Mouse (Mus musculus) kidney, adult 2 months (tissue): ENCODE measurements around the gene Eepd1. TPM values are rescaled to one million over a fixed set of nuclear protein-coding genes. Genes with fewer than 3 reads are reported as not detected.

Source experiments
- DNase-seq: peaks from one replicate; pipeline ENCODE4 v3.0.0; 2021
- H3K27ac ChIP-seq: fragments of 200-500 bp; 2 replicates; pipeline ENCODE4 v1.5.1; 2012; ENCODE audit warnings: low read depth, low read length, control low read depth, inconsistent platforms; ENCODE audit not compliant: insufficient read depth
- H3K27me3 ChIP-seq: fragments of 200-500 bp; replicated peaks from 2 replicates; pipeline ENCODE4 v1.6.1; 2012; ENCODE audit warnings: mild to moderate bottlenecking, moderate library complexity, low read length, inconsistent platforms; ENCODE audit not compliant: control insufficient read depth, insufficient read depth
- H3K36me3 ChIP-seq: fragments of 200-500 bp; 2 replicates; pipeline ENCODE4 v1.6.1; 2012; ENCODE audit warnings: mild to moderate bottlenecking, moderate library complexity, low read length, inconsistent platforms; ENCODE audit not compliant: control insufficient read depth, insufficient read depth
- H3K4me1 ChIP-seq: fragments of 200-500 bp; 2 replicates; pipeline ENCODE4 v1.6.1; 2011; ENCODE audit warnings: low read length; ENCODE audit not compliant: control insufficient read depth, insufficient read depth
- H3K4me3 ChIP-seq: fragments of 200-500 bp; 2 replicates; pipeline ENCODE4 v1.5.1; 2011; ENCODE audit warnings: mild to moderate bottlenecking, low read depth, low read length, control low read depth; ENCODE audit not compliant: insufficient read depth
- CTCF ChIP-seq: fragments of 200-500 bp; conservative IDR thresholded peaks from 2 replicates; pipeline ENCODE4 v1.5.1; 2011; ENCODE audit warnings: low read depth, mild to moderate bottlenecking, control low read depth, low read length, moderate library complexity, mixed read lengths; ENCODE audit not compliant: insufficient read depth, insufficient read length
- POLR2A ChIP-seq: fragments of 200-500 bp; IDR thresholded peaks from one replicate; pipeline ENCODE4 v1.6.1; 2011; ENCODE audit warnings: low read depth, low read length, control low read depth
- WGBS: fragments of 180-500 bp; shearing (Covaris S2); methylation state at CpG from one replicate; pipeline ENCODE4 v1.1.7; 2018; 5-methylcytosine and 5-hydroxymethylcytosine counted together
- polyA plus RNA-seq: library from polyadenylated mRNA; depleted of rRNA; stranded (reverse); fragments of >200 nt; gene quantifications from 2 replicates; pipeline ENCODE4 v1.2.3, GENCODE M21; 2012

Eepd1 gene
- polyA plus RNA-seq, 1 experiment = 4.8 TPM

DNA sequence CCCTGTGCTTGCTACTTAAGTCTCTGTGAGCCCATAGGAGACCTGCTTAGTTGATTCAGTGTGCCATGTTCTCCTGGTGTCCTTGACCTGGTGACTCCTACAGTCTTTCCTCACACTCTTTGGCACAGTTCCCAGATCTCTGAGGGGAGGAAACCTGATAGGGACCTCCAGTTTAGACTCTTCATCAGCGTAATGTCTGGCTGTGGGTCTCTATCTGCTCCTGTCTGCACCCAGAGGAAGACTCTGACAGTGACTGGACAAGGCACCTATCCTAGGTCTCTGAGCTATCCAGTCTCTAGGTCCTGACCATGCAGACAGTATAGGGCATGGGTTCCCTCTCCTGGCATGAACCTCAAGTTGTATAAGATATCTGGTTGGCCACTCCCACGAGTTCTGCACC lies 71.2 kb downstream of the Eepd1 start:
- Histone ChIP-seq H3K4me3 (no peak overlapping the region), H3K4me1 (no peaks in the 10 kb centered on the region), H3K36me3 (no peaks in the 10 kb centered on the region), H3K27me3 (no peaks in the 10 kb centered on the region), H3K27ac (no peak overlapping the region)
- no peak for DNase-seq
- TF ChIP-seq CTCF = no peak
- no peak for TF ChIP-seq POLR2A
- WGBS = 77% methylated on average over 2 of the region's 2 CpGs

- DNase-seq = no peak
- Histone ChIP-seq H3K4me3 (no peak overlapping the region), H3K36me3 (no peaks in the 10 kb centered on the region), H3K4me1 (no peaks in the 10 kb centered on the region), H3K27me3 (no peaks in the 10 kb centered on the region), H3K27ac (no peak overlapping the region)
- WGBS = 69% methylated on average over 6 of the region's 6 CpGs
- TF ChIP-seq POLR2A (no peak), CTCF (no peak)
Observed at GRCm38 (mm10) chr9:25554246-25554803, 73.0 kb downstream of the Eepd1 start.

DNA sequence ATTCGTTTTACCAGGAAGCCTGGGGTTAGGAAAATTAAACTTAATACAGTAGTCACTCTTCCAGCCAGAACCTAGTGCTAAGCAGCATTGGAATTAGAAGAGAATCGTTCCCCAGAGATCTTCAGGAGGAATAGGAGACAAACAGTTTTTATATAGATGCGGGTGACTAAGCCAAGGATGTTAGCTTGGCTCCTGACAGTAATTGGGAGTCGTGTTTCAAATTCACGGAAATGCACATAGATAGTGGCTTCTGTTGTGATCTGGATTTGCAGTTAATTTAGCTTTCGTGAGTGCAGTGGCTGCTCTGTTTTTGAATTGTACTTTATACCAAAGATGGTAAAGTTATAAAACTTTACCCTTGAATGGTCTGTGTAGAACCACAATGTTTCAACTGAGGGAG lies 73.9 kb downstream of the Eepd1 start:
- no peak for DNase-seq
- no peaks in the 10 kb centered on the region for H3K27me3 ChIP-seq
- no peak for TF ChIP-seq CTCF
- no peak for TF ChIP-seq POLR2A
- no peaks in the 10 kb centered on the region for H3K36me3 ChIP-seq
- H3K27ac ChIP-seq = no peak overlapping the region
- H3K4me3 ChIP-seq = no peak overlapping the region
- H3K4me1 ChIP-seq = no peaks in the 10 kb centered on the region
- WGBS = 50% methylated on average over 6 of the region's 6 CpGs

- H3K36me3 ChIP-seq = no peaks in the 10 kb centered on the region
- 84% methylated on average over 3 of the region's 3 CpGs for WGBS
- DNase-seq = no peak
- H3K27me3 ChIP-seq = no peaks in the 10 kb centered on the region
- no peak overlapping the region for H3K4me3 ChIP-seq
- no peak overlapping the region for H3K27ac ChIP-seq
- TF ChIP-seq POLR2A (no peak), CTCF (no peak)
- H3K4me1 ChIP-seq = no peaks in the 10 kb centered on the region
Observed at GRCm38 (mm10) chr9:25556008-25556407, 74.7 kb downstream of the Eepd1 start.

- TF ChIP-seq POLR2A = no peak
- TF ChIP-seq CTCF = no peak
- Histone ChIP-seq H3K27me3 (no peaks in the 10 kb centered on the region), H3K4me1 (no peaks in the 10 kb centered on the region), H3K4me3 (no peak overlapping the region), H3K27ac (no peak overlapping the region), H3K36me3 (no peaks in the 10 kb centered on the region)
- no peak for DNase-seq
- WGBS = 92% methylated on average over 2 of the region's 2 CpGs
Observed at GRCm38 (mm10) chr9:25557378-25557777, 76.0 kb downstream of the Eepd1 start.

DNA sequence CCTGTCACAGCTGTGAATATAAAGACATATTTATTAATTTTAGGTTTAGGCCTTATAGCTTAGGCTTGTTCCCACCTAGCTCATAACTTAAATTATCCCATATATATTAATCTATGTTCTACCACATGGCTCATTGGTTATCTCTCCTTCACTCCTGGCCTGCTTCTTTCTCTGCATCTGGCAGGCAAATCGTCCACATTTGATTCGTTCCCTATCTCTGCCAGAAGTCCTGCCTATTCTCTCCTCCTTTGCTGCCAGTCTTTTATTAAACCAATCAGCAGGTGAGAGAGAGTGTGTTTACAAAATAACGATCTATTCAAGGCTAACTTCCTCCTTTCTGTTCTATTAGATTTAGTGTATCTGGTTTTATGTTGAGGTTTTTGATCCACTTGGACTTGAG lies 77.5 kb downstream of the Eepd1 start:
- no peak overlapping the region for H3K4me3 ChIP-seq
- no peaks in the 10 kb centered on the region for H3K4me1 ChIP-seq
- H3K27me3 ChIP-seq = no peaks in the 10 kb centered on the region
- H3K27ac ChIP-seq = no peak overlapping the region
- 88% methylated on average over 3 of the region's 3 CpGs for WGBS
- TF ChIP-seq CTCF = no peak
- no peak for TF ChIP-seq POLR2A
- DNase-seq = no peak
- no peaks in the 10 kb centered on the region for H3K36me3 ChIP-seq

DNA sequence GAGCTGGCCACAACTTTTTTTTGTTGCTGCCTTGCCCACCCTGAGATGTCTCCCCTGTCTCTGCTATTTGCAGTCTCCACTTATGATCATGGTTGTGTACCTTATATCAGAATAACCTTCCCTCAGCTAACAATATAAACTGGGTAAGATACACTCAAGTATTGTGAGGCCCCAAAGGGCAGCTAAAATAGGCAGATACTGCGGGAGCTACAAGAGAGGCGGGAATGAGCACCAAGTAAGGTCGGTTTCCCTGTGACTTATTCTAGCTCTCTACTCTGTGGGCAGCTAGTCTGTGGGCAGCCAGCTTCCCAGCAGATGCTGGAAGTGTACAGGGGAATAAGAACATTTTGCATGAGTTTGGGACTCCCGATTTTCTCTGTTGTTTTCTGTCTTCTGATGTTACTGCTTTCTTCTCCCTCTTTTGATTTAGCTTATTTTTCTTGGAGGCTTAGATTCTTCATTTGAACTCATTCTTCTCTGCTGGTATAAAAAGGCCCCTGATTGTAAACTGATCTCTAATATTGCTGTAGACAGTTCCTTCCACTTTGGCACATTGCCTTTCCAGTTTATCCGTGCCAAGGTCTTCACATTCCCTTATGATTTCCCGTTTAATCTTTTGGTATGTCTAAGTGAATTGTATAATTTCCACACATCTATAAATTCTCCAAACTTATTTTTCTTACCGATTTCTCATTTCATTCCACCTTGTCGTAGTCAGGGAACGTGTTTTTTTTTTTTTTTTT lies 78.8 kb downstream of the Eepd1 start:
- TF ChIP-seq POLR2A = no peak
- TF ChIP-seq CTCF = no peak
- 70% methylated on average over 9 of the region's 9 CpGs for WGBS
- Histone ChIP-seq H3K4me1 (no peaks in the 10 kb centered on the region), H3K36me3 (no peaks in the 10 kb centered on the region), H3K4me3 (no peak overlapping the region), H3K27me3 (no peaks in the 10 kb centered on the region), H3K27ac (no peak overlapping the region)
- DNase-seq = peak; percentile 19
